Mouse (Mus musculus) kidney, adult 2 months (tissue): ENCODE results near the gene Lgals8. TPM values are rescaled to one million over a fixed set of nuclear protein-coding genes. Genes with fewer than 3 reads are reported as not detected.

Experiments used
- DNase-seq: peaks from one replicate; pipeline ENCODE4 v3.0.0; 2021
- H3K27ac ChIP-seq: fragments of 200-500 bp; 2 replicates; pipeline ENCODE4 v1.5.1; 2012; ENCODE audit warnings: low read depth, low read length, control low read depth, inconsistent platforms; ENCODE audit not compliant: insufficient read depth
- H3K27me3 ChIP-seq: fragments of 200-500 bp; replicated peaks from 2 replicates; pipeline ENCODE4 v1.6.1; 2012; ENCODE audit warnings: mild to moderate bottlenecking, moderate library complexity, low read length, inconsistent platforms; ENCODE audit not compliant: control insufficient read depth, insufficient read depth
- H3K36me3 ChIP-seq: fragments of 200-500 bp; 2 replicates; pipeline ENCODE4 v1.6.1; 2012; ENCODE audit warnings: mild to moderate bottlenecking, moderate library complexity, low read length, inconsistent platforms; ENCODE audit not compliant: control insufficient read depth, insufficient read depth
- H3K4me1 ChIP-seq: fragments of 200-500 bp; 2 replicates; pipeline ENCODE4 v1.6.1; 2011; ENCODE audit warnings: low read length; ENCODE audit not compliant: control insufficient read depth, insufficient read depth
- H3K4me3 ChIP-seq: fragments of 200-500 bp; 2 replicates; pipeline ENCODE4 v1.5.1; 2011; ENCODE audit warnings: mild to moderate bottlenecking, low read depth, low read length, control low read depth; ENCODE audit not compliant: insufficient read depth
- CTCF ChIP-seq: fragments of 200-500 bp; conservative IDR thresholded peaks from 2 replicates; pipeline ENCODE4 v1.5.1; 2011; ENCODE audit warnings: low read depth, mild to moderate bottlenecking, control low read depth, low read length, moderate library complexity, mixed read lengths; ENCODE audit not compliant: insufficient read depth, insufficient read length
- POLR2A ChIP-seq: fragments of 200-500 bp; IDR thresholded peaks from one replicate; pipeline ENCODE4 v1.6.1; 2011; ENCODE audit warnings: low read depth, low read length, control low read depth
- WGBS: fragments of 180-500 bp; shearing (Covaris S2); methylation state at CpG from one replicate; pipeline ENCODE4 v1.1.7; 2018; 5-methylcytosine and 5-hydroxymethylcytosine counted together
- polyA plus RNA-seq: library from polyadenylated mRNA; depleted of rRNA; stranded (reverse); fragments of >200 nt; gene quantifications from 2 replicates; pipeline ENCODE4 v1.2.3, GENCODE M21; 2012; rRNA removed

Lgals8 gene
- 34.6 and 40.3 TPM in 2 replicates for polyA plus RNA-seq

- Histone ChIP-seq H3K36me3 (no peaks in the 10 kb centered on the region), H3K4me3 (no peak within 1 kb of the TSS), H3K27ac (no peak within 1 kb of the TSS), H3K4me1 (0 out of 2 replicates have a peak, but pooled peaks cover under 1% of the 10 kb centered on the region), H3K27me3 (no peaks in the 10 kb centered on the region)
- DNase-seq: no peak
- WGBS: 84% methylated on average over 1 of the region's 1 CpGs
- no peak for TF ChIP-seq POLR2A
- no peak for TF ChIP-seq CTCF
Observed at GRCm38 (mm10) chr13:12464844-12465243, at the start of gene Lgals8. TSS of gene Lgals8 (minus strand) at chr13:12464944.

GRCm38 (mm10) chr13:12511189-12511965, 46.6 kb upstream of the Lgals8 start:
- no peaks in the 10 kb centered on the region for H3K4me1 ChIP-seq
- no peak overlapping the region for H3K27ac ChIP-seq
- TF ChIP-seq CTCF (no peak), POLR2A (no peak)
- DNase-seq: no peak
- no peaks in the 10 kb centered on the region for H3K27me3 ChIP-seq
- whole genome bisulfite sequencing: 67% methylated on average over 9 of the region's 9 CpGs
- H3K4me3 ChIP-seq: no peak overlapping the region
- H3K36me3 ChIP-seq: no peaks in the 10 kb centered on the region

DNA sequence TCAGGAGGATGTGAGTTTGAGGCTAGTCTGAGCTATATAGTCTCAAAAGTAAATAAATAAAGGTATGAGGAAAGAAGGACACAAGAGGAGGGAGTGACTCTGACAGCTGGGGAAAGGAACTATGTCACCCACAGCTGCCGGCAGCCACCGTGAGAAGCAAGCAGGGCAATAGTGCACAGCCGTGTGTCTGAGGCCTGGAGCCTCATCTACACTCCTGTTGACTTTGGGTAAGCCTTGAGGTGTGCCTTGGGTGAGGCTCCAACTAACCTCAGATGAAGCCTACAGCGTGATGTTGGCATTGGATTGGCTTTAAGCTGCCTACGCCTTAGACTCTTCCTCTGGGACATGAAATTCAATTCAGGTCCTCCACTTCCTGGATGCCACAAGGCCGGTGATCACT, 45.3 kb upstream of the Lgals8 start:
- H3K27ac ChIP-seq: no peak overlapping the region
- WGBS: 80% methylated on average over 6 of the region's 6 CpGs
- no peaks in the 10 kb centered on the region for H3K4me1 ChIP-seq
- H3K27me3 ChIP-seq: no peaks in the 10 kb centered on the region
- no peak overlapping the region for H3K4me3 ChIP-seq
- H3K36me3 ChIP-seq: no peaks in the 10 kb centered on the region
- no peak for TF ChIP-seq CTCF
- TF ChIP-seq POLR2A: no peak
- no peak for DNase-seq

- no peaks in the 10 kb centered on the region for H3K4me1 ChIP-seq
- 95% methylated on average over 6 of the region's 6 CpGs for WGBS
- H3K27me3 ChIP-seq: no peaks in the 10 kb centered on the region
- no peak for DNase-seq
- H3K36me3 ChIP-seq: no peaks in the 10 kb centered on the region
- TF ChIP-seq CTCF: no peak
- no peak overlapping the region for H3K27ac ChIP-seq
- H3K4me3 ChIP-seq: no peak overlapping the region
Observed at GRCm38 (mm10) chr13:12507426-12507825, 42.7 kb upstream of the Lgals8 start.

- Histone ChIP-seq H3K4me1 (no peaks in the 10 kb centered on the region), H3K4me3 (no peak overlapping the region), H3K36me3 (no peaks in the 10 kb centered on the region), H3K27me3 (no peaks in the 10 kb centered on the region), H3K27ac (no peak overlapping the region)
- WGBS: 82% methylated on average over 3 of the region's 3 CpGs
- no peak for TF ChIP-seq POLR2A
- no peak for TF ChIP-seq CTCF
- no peak for DNase-seq
Observed at GRCm38 (mm10) chr13:12505359-12505758, 40.6 kb upstream of the Lgals8 start.

DNA sequence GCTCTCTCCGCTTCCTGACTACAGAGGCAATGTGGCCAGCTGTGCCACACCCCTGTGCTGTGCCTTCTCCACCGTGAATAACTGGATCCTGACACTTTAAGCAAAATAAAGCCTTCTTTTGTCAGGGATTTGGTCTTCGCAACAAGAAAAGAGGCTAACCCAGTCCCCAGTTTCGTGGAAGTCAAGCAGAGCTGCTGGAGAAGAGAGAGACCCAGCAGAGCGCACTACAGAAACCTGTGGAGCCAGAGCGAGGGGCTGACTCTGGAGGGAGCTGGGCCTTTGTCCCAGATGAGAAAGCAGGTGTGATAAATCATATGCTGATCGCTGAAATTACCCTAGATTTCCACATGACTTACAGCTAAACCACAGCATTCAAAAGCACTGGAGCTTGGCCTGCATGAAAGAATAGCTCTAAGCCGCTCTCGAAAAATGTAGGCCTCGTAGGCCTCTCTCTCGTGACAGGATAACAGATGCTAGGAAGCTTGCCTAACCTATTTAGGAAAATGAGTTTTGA, 38.6 kb upstream of the Lgals8 start:
- Histone ChIP-seq H3K27me3 (no peaks in the 10 kb centered on the region), H3K27ac (no peak overlapping the region), H3K4me1 (no peaks in the 10 kb centered on the region), H3K4me3 (no peak overlapping the region), H3K36me3 (no peaks in the 10 kb centered on the region)
- DNase-seq: no peak
- WGBS: 68% methylated on average over 11 of the region's 11 CpGs
- TF ChIP-seq POLR2A: no peak
- TF ChIP-seq CTCF: no peak

GRCm38 (mm10) chr13:12502665-12503237, 38.0 kb upstream of the Lgals8 start:
- Histone ChIP-seq H3K4me3 (no peak overlapping the region), H3K27me3 (no peaks in the 10 kb centered on the region), H3K4me1 (no peaks in the 10 kb centered on the region), H3K36me3 (no peaks in the 10 kb centered on the region), H3K27ac (no peak overlapping the region)
- no peak for DNase-seq
- TF ChIP-seq POLR2A (no peak), CTCF (no peak)
- 62% methylated on average over 4 of the region's 4 CpGs for WGBS
